Mouse (Mus musculus): ENCODE data around the gene Rhbdd1.

DNA sequence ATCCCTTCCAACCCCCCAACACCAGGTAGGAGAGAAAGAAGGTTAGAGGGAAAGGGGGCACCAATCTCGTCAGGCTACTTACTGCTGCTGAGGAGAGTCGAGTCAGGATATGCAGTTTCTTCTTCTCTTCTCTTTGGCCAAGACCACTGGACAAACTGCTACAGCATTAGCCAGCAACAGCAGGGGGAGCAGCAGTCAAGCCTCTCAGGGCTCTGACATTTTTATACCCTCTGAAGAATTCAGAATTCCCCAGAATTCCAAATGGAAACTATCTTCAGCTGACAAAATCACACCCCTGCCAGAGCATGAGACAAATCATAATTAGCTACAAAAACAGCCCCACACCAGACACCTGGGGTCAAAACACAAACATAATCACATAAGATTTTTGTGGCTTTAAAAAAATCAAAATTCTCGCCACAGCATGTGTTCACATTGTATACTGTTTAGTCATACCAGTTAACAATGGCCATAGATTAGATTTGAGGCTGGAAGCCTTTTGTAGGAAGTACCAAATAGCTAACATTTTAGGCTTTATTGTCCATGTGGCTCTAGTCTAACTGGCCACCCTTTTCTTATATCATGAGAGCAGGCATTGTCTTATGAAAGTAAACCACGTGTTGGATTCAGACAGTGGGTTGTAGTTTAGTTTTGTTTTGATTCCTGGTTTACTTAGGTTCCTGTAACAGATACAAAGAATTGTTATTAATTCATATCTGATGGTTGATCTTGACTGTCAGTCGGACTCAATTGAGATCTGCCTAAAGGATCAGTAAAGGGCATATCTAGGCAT lies 55.6 kb downstream of the Rhbdd1 start:
- TF ChIP-seq CTCF (conservative IDR thresholded peaks at IDR 0.05 in 1 of 2, IDR thresholded peaks at IDR 0.05 in 1 of 2; ENCODE audit: low read depth in 2 of 2, low read length in 2 of 2) (no peak), MAX (IDR thresholded peaks at IDR 0.05; ENCODE audit: low read length) (no peak), IRF4 (IDR thresholded peaks at IDR 0.05; ENCODE audit: low read depth, low read length) (no peak), MAZ (IDR thresholded peaks at IDR 0.05; ENCODE audit: low read depth, low read length) (no peak), EP300 (IDR thresholded peaks at IDR 0.05; ENCODE audit: low read length) (no peak), POLR2A (IDR thresholded peaks at IDR 0.05; ENCODE audit: low read depth, low read length) (no peak), TCF12 (IDR thresholded peaks at IDR 0.05; ENCODE audit: low read depth, low read length) (no peak), MXI1 (IDR thresholded peaks at IDR 0.05; ENCODE audit: low read depth, low read length) (no peak), NELFE (IDR thresholded peaks at IDR 0.05; ENCODE audit: low read depth, low read length) (no peak), MAFK (IDR thresholded peaks at IDR 0.05; ENCODE audit: insufficient replicate concordance, low read length) (no peak), ELF1 (IDR thresholded peaks at IDR 0.05; ENCODE audit: low read depth, low read length) (no peak), HCFC1 (IDR thresholded peaks at IDR 0.05; ENCODE audit: low read depth, low read length) (no peak), RAD21 (IDR thresholded peaks at IDR 0.05; ENCODE audit: low read depth, low read length) (no peak)
